Mouse (Mus musculus) intestine, postnatal 0 days (tissue): ENCODE results near the gene Fli1. TPM values are rescaled to one million over a fixed set of nuclear protein-coding genes. Genes with fewer than 3 reads are reported as not detected.
A peak's percentile ranks its signal among the peaks of the same experiment; 100 is the strongest.

Experiments
- ATAC-seq: fragments of 200-750 bp; cut with Nextera tagmentation; 2 replicates; pipeline ENCODE4 v1.8.0; 2017; ENCODE audit warnings: mild to moderate bottlenecking, moderate TSS enrichment, moderate library complexity
- H3K27ac ChIP-seq: fragments of 300-500 bp; sonication (generic); 2 replicates; pipeline ENCODE4 v1.5.1; 2014; ENCODE audit warnings: mild to moderate bottlenecking, low read depth, low read length, moderate library complexity
- H3K27me3 ChIP-seq: fragments of 300-500 bp; sonication (generic); replicated peaks from 2 replicates; pipeline ENCODE4 v1.6.1; 2014; ENCODE audit warnings: low read length, mixed read lengths; ENCODE audit not compliant: control insufficient read depth, insufficient read depth
- H3K36me3 ChIP-seq: fragments of 300-500 bp; sonication (generic); 2 replicates; pipeline ENCODE4 v1.6.1; 2014; ENCODE audit warnings: mild to moderate bottlenecking, moderate library complexity; ENCODE audit not compliant: control insufficient read depth, insufficient read depth
- H3K4me1 ChIP-seq: fragments of 300-500 bp; sonication (generic); replicated peaks from 2 replicates; pipeline ENCODE4 v1.6.1; 2014; ENCODE audit warnings: antibody characterized with exemption, low read length, mixed read lengths; ENCODE audit not compliant: control insufficient read depth, insufficient read depth
- H3K4me2 ChIP-seq: fragments of 300-500 bp; sonication (generic); replicated peaks from 2 replicates; pipeline ENCODE4 v1.6.1; 2014; ENCODE audit warnings: low read depth, mild to moderate bottlenecking, moderate library complexity
- H3K4me3 ChIP-seq: fragments of 300-500 bp; sonication (generic); 2 replicates; pipeline ENCODE4 v1.5.1; 2014; ENCODE audit warnings: low read depth, low read length
- H3K9ac ChIP-seq: fragments of 300-500 bp; sonication (generic); 2 replicates; pipeline ENCODE4 v1.6.1; 2014; ENCODE audit warnings: mild to moderate bottlenecking, low read depth, low read length
- H3K9me3 ChIP-seq: fragments of 300-500 bp; sonication (generic); 2 replicates; pipeline ENCODE4 v1.6.1; 2016; ENCODE audit warnings: mixed run types; ENCODE audit not compliant: control insufficient read depth
- CTCF ChIP-seq: sonication (generic); IDR thresholded peaks from 2 replicates; pipeline ENCODE4 v1.5.1; 2016; ENCODE audit warnings: low read depth, mild to moderate bottlenecking, control low read depth, antibody characterized with exemption, moderate library complexity
- WGBS: fragments of 180-500 bp; shearing (Covaris S2); extraction: QIAGEN DNeasy Blood & Tissue Kit; methylation state at CpG from one replicate; pipeline ENCODE4 v1.1.7; 2014; 5-methylcytosine and 5-hydroxymethylcytosine counted together
- polyA plus RNA-seq: library from polyadenylated mRNA; unstranded; fragments of >200 nt; fragmentation: Nextera tagmentation; extraction: Ambion mirVana; gene quantifications from 2 replicates; pipeline ENCODE4 v1.2.1, GENCODE M21; 2015

The Fli1 gene
- polyA plus RNA-seq, 1 experiment from 2014 or later, result 6.0 TPM

DNA sequence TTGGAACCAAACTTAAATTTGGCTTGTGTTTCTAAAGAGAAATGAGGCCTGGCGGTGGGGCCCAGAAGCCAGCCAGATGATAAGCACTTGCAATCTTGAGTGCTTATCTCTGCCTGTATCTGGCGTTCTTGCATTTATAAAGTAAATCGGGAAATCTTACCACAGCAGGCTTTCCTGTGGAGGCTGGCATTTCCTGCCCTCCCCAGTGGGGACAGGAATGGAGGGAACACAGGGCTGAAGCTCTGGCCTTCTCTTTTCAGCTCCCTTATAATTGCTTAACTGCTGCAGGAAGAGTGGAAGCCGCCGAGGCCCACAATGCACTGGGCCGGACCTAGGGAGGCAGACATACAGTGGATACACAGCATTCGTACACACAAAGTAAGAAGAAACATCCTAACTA, 13.7 kb upstream of the Fli1 start:
- Histone ChIP-seq H3K27ac (no peak overlapping the region), H3K4me1 (no peaks in the 10 kb centered on the region), H3K4me3 (no peak overlapping the region), H3K9me3 (no peaks in the 10 kb centered on the region), H3K27me3 (no peaks in the 10 kb centered on the region), H3K4me2 (no peak overlapping the region), H3K9ac (no peak overlapping the region), H3K36me3 (no peaks in the 10 kb centered on the region)
- TF ChIP-seq CTCF, result no peak
- ATAC-seq, result no peak
- WGBS, result 64% methylated on average over 7 of the region's 7 CpGs

DNA sequence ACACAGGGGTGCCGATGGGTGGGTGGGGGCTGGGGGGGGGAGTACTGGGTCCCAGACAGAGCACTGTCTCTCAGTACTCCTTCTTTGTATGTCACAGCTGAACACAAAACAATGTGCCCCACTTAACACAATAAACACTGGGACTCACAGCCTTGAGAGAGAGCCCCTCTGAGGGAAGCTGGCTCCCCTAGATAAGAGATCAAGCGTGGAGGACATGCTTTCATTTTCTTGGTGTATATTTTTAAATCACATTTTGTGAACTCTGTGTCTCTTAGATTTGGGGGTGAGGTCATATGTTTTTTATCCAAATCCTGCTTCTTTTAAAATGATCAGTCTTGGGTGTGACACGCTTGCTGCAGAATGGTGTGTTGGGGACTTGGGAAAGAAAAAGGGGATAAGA, 12.6 kb upstream of the Fli1 start:
- no peak for TF ChIP-seq CTCF
- Histone ChIP-seq H3K36me3 (no peaks in the 10 kb centered on the region), H3K27ac (no peak overlapping the region), H3K4me2 (no peak overlapping the region), H3K4me3 (no peak overlapping the region), H3K9ac (no peak overlapping the region), H3K4me1 (no peaks in the 10 kb centered on the region), H3K9me3 (no peaks in the 10 kb centered on the region), H3K27me3 (no peaks in the 10 kb centered on the region)
- 77% methylated on average over 3 of the region's 3 CpGs for WGBS
- no peak for ATAC-seq

- Histone ChIP-seq H3K4me3 (no peak overlapping the region), H3K4me2 (no peak overlapping the region), H3K9ac (no peak overlapping the region), H3K4me1 (no peaks in the 10 kb centered on the region), H3K36me3 (no peaks in the 10 kb centered on the region), H3K27ac (no peak overlapping the region), H3K27me3 (peaks cover 9% of the 10 kb centered on the region), H3K9me3 (no peaks in the 10 kb centered on the region)
- 21% methylated on average over 10 of the region's 10 CpGs for WGBS
- no peak for ATAC-seq
- no peak for TF ChIP-seq CTCF
Observed at GRCm38 (mm10) chr9:32550541-32550940, 7.9 kb upstream of the Fli1 start.

DNA sequence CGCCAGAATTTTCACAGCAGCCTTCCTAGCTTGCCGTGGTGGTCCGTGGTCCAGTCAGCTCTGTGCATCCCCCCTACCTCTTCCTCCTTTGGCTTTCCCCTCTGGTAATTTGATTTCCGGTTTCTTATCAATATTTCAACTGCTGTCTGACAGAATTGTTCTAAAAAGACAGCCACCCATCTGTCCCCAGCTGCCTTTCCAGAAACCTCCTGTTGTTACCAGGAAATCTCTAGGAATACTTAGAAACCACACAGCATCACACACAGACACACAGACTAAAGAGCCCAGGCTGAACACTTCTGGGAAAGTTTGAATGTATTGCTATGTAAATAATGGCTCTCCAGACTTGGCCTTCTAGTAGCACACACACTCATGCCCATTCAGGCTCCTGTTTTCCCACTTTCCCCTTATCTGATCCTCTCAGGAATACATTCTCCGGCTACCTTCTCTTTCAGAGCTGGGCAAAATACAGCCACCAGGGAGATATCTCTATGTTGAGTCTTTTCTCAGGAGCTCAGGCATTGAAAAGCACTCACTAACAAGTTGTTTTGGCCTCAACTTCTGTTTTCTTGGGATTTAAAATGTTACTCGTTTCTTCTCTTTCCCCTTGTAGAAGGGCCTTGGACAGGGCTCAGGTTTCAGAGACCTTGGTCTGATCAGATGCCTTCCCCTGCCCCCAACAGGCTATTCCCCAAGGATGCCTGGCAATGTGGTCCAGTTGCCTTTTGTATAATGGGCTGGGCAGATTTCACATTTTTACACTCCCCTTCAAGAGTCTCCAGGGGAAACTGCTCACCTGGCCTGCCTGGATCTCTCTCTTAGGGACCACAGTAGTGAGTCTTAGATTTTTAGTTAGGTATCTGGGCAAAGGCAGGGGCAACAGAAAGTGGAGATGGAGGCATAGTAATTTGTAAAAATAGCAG, 7.1 kb upstream of the Fli1 start:
- TF ChIP-seq CTCF, result no peak
- no peak for ATAC-seq
- WGBS, result 13% methylated on average over 6 of the region's 6 CpGs
- H3K9ac ChIP-seq, result no peak overlapping the region
- no peak overlapping the region for H3K27ac ChIP-seq
- peaks cover 15% of the 10 kb centered on the region for H3K27me3 ChIP-seq
- H3K4me3 ChIP-seq, result no peak overlapping the region
- no peak overlapping the region for H3K4me2 ChIP-seq
- no peaks in the 10 kb centered on the region for H3K4me1 ChIP-seq
- no peaks in the 10 kb centered on the region for H3K9me3 ChIP-seq
- H3K36me3 ChIP-seq, result no peaks in the 10 kb centered on the region

- 46% methylated on average over 2 of the region's 2 CpGs for WGBS
- ATAC-seq, result no peak
- no peak overlapping the region for H3K27ac ChIP-seq
- H3K4me1 ChIP-seq, result no peaks in the 10 kb centered on the region
- no peaks in the 10 kb centered on the region for H3K36me3 ChIP-seq
- H3K9ac ChIP-seq, result no peak overlapping the region
- no peak overlapping the region for H3K4me2 ChIP-seq
- peaks cover 37% of the 10 kb centered on the region for H3K27me3 ChIP-seq
- H3K9me3 ChIP-seq, result no peaks in the 10 kb centered on the region
- no peak for TF ChIP-seq CTCF
- H3K4me3 ChIP-seq, result no peak overlapping the region
Observed at GRCm38 (mm10) chr9:32546731-32547130, 4.1 kb upstream of the Fli1 start.

GRCm38 (mm10) chr9:32544731-32545661, 2.3 kb upstream of the Fli1 start:
- Histone ChIP-seq H3K36me3 (no peaks in the 10 kb centered on the region), H3K4me3 (no peak overlapping the region), H3K27ac (no peak overlapping the region), H3K27me3 (peaks cover 54% of the 10 kb centered on the region), H3K9me3 (no peaks in the 10 kb centered on the region), H3K4me2 (peak overlapping the region; percentile 17; the same call in 1 of the 2 replicates), H3K4me1 (no peaks in the 10 kb centered on the region), H3K9ac (no peak overlapping the region)
- WGBS, result 7% methylated on average over 40 of the region's 40 CpGs
- no peak for TF ChIP-seq CTCF
- no peak for ATAC-seq
